Mouse (Mus musculus): ENCODE measurements around the gene Dnase1l2. TPM values are rescaled to one million over a fixed set of nuclear protein-coding genes. Genes with fewer than 3 reads are reported as not detected.
"Not testable (repeated sequence)": the region's sequence is repeated elsewhere in the genome, so short reads cannot be mapped to it uniquely, and the experiment has no call there.

The Dnase1l2 gene
- total and polyA plus RNA-seq, 2 experiments from 2014 or later = 0.71 to 7.0 TPM

GRCm38 (mm10) chr17:24429201-24429983 lies 13.5 kb downstream of the Dnase1l2 start:
- Histone ChIP-seq H3K9me3 (ENCODE audit: low read length) (no peaks in the 10 kb centered on the region), H3K4me2 (ENCODE audit: low read depth, low read length) (no peak overlapping the region), H3K9ac (replicated peaks; ENCODE audit: low read length) (no peak overlapping the region), H3K4me3 (ENCODE audit: low read length) (no peak overlapping the region), H3K27ac (peak overlapping the region; percentile 45; the same call in 1 of the 2 replicates), H3K36me3 (ENCODE audit: insufficient read depth, low read length) (peaks cover 5% of the 10 kb centered on the region; the same call in 1 of the 2 replicates), H3K27me3 (ENCODE audit: insufficient read depth, low read length) (no peaks in the 10 kb centered on the region), H3K4me1 (ENCODE audit: insufficient read depth, low read length) (no peaks in the 10 kb centered on the region)
- ATAC-seq (no peak), DNase-seq (ENCODE audit: low spot score) (peak; percentile 32)
- no peak for TF ChIP-seq CTCF (IDR thresholded peaks at IDR 0.05; ENCODE audit: low read depth)
- 74% methylated on average over 14 of the region's 14 CpGs for WGBS

- Histone ChIP-seq H3K27ac (peak overlapping the region; percentile 96; the same call in 1 of the 2 replicates), H3K4me3 (ENCODE audit: low read length) (peak overlapping the region; percentile 71), H3K27me3 (ENCODE audit: insufficient read depth, low read length) (no peaks in the 10 kb centered on the region), H3K36me3 (ENCODE audit: insufficient read depth, low read length) (peaks cover 20% of the 10 kb centered on the region), H3K9ac (replicated peaks; ENCODE audit: low read length) (peak overlapping the region; percentile 80; the same call in 1 of the 2 replicates), H3K9me3 (ENCODE audit: low read length) (no peaks in the 10 kb centered on the region), H3K4me2 (ENCODE audit: low read depth, low read length) (peak overlapping the region; percentile 71), H3K4me1 (ENCODE audit: insufficient read depth, low read length) (no peaks in the 10 kb centered on the region)
- DNase-seq (ENCODE audit: low spot score) = no peak
- no peak for TF ChIP-seq CTCF (IDR thresholded peaks at IDR 0.05; ENCODE audit: low read depth)
- no peak for ATAC-seq
- WGBS = 2% methylated on average over 8 of the region's 8 CpGs
Measured at GRCm38 (mm10) chr17:24427170-24427557, 15.7 kb downstream of the Dnase1l2 start.

- under 1% methylated on average over 48 of the region's 48 CpGs for WGBS
- peak within 1 kb of the TSS; percentile 96 for H3K27ac ChIP-seq
- no peaks in the 10 kb centered on the region for H3K9me3 ChIP-seq (ENCODE audit: low read length)
- no peak for TF ChIP-seq CTCF (IDR thresholded peaks at IDR 0.05; ENCODE audit: low read depth)
- H3K4me1 ChIP-seq (ENCODE audit: insufficient read depth, low read length) = no peaks in the 10 kb centered on the region
- H3K36me3 ChIP-seq (ENCODE audit: insufficient read depth, low read length) = peaks cover 25% of the 10 kb centered on the region
- ATAC-seq (peak; percentile 99), DNase-seq (ENCODE audit: low spot score) (peak; percentile 94)
- peak within 1 kb of the TSS; percentile 71 for H3K4me2 ChIP-seq (ENCODE audit: low read depth, low read length)
- H3K9ac ChIP-seq (replicated peaks; ENCODE audit: low read length) = peak within 1 kb of the TSS; percentile 80
- peak within 1 kb of the TSS; percentile 71 for H3K4me3 ChIP-seq (ENCODE audit: low read length)
- H3K27me3 ChIP-seq (ENCODE audit: insufficient read depth, low read length) = no peaks in the 10 kb centered on the region
Measured at GRCm38 (mm10) chr17:24426471-24427169, 16.3 kb downstream of the Dnase1l2 start, which contains the start of gene Eci1. Eci1 (plus strand) TSS chr17:24426641.

GRCm38 (mm10) chr17:24425905-24426304 lies 17.0 kb downstream of the Dnase1l2 start:
- H3K27me3 ChIP-seq (ENCODE audit: insufficient read depth, low read length) = no peaks in the 10 kb centered on the region
- DNase-seq (ENCODE audit: low spot score) = no peak
- H3K4me3 ChIP-seq (ENCODE audit: low read length) = no peak overlapping the region
- peaks cover 32% of the 10 kb centered on the region for H3K36me3 ChIP-seq (ENCODE audit: insufficient read depth, low read length)
- no peaks in the 10 kb centered on the region for H3K4me1 ChIP-seq (ENCODE audit: insufficient read depth, low read length)
- no peak for TF ChIP-seq CTCF (IDR thresholded peaks at IDR 0.05; ENCODE audit: low read depth)
- peak overlapping the region; percentile 71; the same call in 1 of the 2 replicates for H3K4me2 ChIP-seq (ENCODE audit: low read depth, low read length)
- 86% methylated on average over 7 of the region's 7 CpGs for WGBS
- no peak for ATAC-seq
- peak overlapping the region; percentile 96; the same call in 1 of the 2 replicates for H3K27ac ChIP-seq
- no peak overlapping the region; the same call in 1 of the 2 replicates for H3K9ac ChIP-seq (replicated peaks; ENCODE audit: low read length)
- no peaks in the 10 kb centered on the region for H3K9me3 ChIP-seq (ENCODE audit: low read length)

- not testable (repeated sequence) for H3K9me3 ChIP-seq (ENCODE audit: low read length); H3K9ac ChIP-seq (replicated peaks; ENCODE audit: low read length); DNase-seq (ENCODE audit: low spot score); H3K27me3 ChIP-seq (ENCODE audit: insufficient read depth, low read length); H3K4me2 ChIP-seq (ENCODE audit: low read depth, low read length); H3K27ac ChIP-seq; H3K4me3 ChIP-seq (ENCODE audit: low read length); H3K4me1 ChIP-seq (ENCODE audit: insufficient read depth, low read length); ATAC-seq
- WGBS = 86% methylated on average over 4 of the region's 8 CpGs
- peaks cover 38% of the 10 kb centered on the region for H3K36me3 ChIP-seq (ENCODE audit: insufficient read depth, low read length)
Measured at GRCm38 (mm10) chr17:24425326-24425725, 17.6 kb downstream of the Dnase1l2 start.

GRCm38 (mm10) chr17:24424489-24424888 lies 18.4 kb downstream of the Dnase1l2 start:
- Histone ChIP-seq H3K9ac (replicated peaks; ENCODE audit: low read length) (no peak overlapping the region), H3K9me3 (ENCODE audit: low read length) (no peaks in the 10 kb centered on the region), H3K4me1 (ENCODE audit: insufficient read depth, low read length) (no peaks in the 10 kb centered on the region), H3K27ac (no peak overlapping the region), H3K4me3 (ENCODE audit: low read length) (no peak overlapping the region), H3K27me3 (ENCODE audit: insufficient read depth, low read length) (no peaks in the 10 kb centered on the region), H3K36me3 (ENCODE audit: insufficient read depth, low read length) (peaks cover 46% of the 10 kb centered on the region), H3K4me2 (ENCODE audit: low read depth, low read length) (no peak overlapping the region)
- DNase-seq (ENCODE audit: low spot score) (no peak), ATAC-seq (no peak)
- 92% methylated on average over 5 of the region's 5 CpGs for WGBS
- no peak for TF ChIP-seq CTCF (IDR thresholded peaks at IDR 0.05; ENCODE audit: low read depth)

Measured in hindbrain, postnatal 0 days (tissue).